Mouse (Mus musculus): ENCODE data around the gene Cfl1.

Gene Cfl1

DNA sequence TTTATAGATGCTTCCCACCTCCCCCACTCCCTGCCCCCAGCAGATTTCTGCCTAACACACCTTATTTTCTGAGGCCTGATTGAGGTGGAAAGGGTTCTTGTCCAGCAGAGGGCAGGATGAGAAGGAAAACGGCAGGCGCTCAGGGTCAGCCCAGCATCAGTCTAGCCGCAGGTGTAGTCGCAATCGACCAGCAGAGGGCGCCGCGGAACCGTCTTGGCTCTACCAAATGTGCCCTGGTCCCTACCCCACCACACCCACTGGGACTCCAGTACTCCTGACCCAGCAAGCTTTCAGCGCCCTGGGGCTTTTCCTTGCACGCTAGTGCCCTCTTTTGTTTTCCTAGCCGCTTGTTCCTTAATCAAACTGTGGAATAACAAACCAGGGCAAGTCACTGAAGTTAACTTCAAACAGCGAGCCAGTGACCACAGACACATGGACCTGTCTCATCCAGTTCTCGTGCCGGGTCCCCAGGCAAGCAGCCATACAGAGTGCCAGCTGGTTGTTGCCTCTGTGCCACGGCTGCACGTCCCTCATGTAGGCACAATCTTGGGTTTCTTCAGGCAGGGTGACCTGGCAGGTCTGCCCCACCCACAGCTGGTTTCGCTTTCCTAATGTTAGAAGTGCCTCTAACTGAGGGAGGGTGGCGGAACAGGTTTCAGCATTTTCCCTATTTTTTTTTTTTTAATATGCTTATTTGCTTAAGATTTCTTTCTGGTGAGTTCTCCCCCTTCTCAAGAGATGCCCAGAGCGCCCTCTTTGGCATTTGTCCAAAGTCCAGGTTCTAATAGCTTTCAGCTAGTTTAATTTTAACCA, 39.3 kb downstream of the Cfl1 start:
- peak; percentile 40 to 94 for DNase-seq (ENCODE audit: low spot score in 2 of 2)

DNA sequence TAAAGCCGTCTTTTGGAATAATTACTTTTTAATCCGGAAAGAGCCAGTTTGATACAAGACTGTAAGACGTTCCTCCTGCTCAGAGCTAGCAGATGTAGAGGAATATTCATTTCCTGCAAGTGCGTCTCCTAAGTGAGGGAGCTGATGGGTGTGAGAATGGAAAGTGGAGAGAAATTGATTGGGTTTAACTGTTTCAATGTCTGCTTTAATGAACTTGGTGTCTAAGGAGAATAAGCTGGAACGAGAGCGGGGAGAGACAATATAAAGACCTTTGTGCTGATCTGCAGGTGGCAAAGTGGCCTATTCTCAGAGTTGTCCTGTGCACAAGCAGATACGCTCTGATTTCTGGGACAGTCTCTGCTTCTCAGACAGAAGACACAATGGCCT, 39.9 kb downstream of the Cfl1 start:
- no peak for DNase-seq (ENCODE audit: low spot score in 2 of 2)

DNA sequence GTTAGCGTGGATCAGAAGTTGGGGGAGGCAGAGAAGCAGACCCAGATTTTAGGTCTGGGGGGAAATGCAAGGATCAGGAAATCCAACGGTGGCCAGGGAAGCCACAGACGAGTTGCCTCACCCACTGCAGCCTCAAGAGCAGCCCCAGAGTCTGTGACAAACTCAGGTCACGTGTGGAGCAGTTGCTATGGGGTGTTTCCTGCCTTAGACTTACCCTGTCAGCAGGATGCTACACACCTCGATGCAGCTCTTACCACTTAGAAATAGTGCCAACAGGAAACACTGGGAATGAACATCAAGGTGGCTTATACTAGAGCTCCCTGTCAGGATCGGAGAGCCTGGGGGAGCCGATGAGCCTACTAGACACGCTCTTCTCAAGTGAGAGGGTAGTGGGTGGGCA, 42.3 kb downstream of the Cfl1 start:
- DNase-seq (ENCODE audit: low spot score in 2 of 2), result no peak

DNA sequence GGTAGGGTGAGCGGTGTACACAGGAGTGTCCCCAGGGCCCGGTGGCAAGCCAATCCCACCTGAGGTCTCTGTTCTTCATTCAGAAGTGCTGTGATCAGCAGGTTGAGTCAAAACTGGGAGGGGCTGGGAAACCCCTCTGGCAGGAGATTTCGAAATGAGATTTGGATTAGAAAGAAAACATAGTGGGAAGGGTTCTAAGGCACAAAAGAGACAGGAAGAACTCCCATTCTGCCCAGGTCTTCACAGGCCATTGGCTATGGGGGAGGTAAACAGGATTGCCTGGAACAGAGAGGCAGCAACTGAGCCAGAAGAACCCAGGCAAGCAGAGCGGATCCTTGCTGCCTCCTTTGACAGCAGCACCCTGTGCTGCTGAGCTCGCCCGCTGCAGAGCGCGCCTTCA, 48.5 kb downstream of the Cfl1 start:
- DNase-seq (ENCODE audit: low spot score in 2 of 2), result no peak

DNA sequence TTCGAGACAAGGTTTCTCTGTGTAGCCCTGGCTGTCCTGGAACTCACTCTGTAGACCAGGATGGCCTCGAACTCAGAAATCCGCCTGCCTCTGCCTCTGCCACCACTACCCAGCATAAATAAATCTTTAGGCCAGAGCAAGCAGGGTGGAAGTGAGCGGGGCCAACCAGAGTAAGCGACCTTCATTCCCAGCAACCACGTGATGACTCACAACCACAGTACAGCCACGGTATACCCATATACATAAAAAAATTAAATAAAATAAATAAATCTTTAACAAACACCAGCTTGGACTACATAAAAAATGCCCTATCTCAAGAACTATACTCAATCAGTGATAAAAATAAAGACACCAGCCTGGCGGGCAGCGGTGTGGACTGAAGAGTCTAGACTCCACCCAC, 53.1 kb downstream of the Cfl1 start:
- no peak for DNase-seq (ENCODE audit: low spot score in 2 of 2)

DNA sequence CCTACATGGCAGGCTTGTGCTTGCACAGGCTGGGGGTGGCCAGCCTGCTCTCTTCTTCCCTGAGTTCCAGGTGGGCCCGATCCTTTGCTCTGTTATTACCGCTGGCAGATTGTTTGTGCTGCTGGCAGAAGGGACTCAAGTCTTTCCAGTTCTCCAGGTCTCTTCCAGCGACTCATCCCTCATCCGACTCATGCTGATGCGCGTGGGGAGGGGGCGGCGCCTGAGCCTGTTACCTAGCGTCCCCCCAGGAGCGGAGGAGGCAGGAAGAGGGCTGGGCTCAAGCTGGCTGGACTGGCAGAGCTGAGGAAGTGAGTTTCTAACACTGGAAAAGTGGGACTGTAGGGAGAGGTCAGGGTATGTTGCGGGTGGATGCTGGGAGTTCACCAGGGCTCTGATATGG, 53.8 kb downstream of the Cfl1 start:
- DNase-seq (ENCODE audit: low spot score in 2 of 2), result no peak
